Mouse (Mus musculus): ENCODE data around the gene Srpk2. TPM values are rescaled to one million over a fixed set of nuclear protein-coding genes. Genes with fewer than 3 reads are reported as not detected.
A peak's percentile ranks its signal among the peaks of the same experiment; 100 is the strongest.
"Not testable (repeated sequence)": the region's sequence is repeated elsewhere in the genome, so short reads cannot be mapped to it uniquely, and the experiment has no call there.

Srpk2 gene
- 48.5 and 57.1 TPM in 2 replicates for polyA plus RNA-seq (2016; fragmentation: Nextera tagmentation; extraction: Ambion mirVana)

GRCm38 (mm10) chr5:23684517-23684916, at the start of gene Srpk2:
Srpk2 (minus strand) TSS chr5:23684617.
- H3K36me3 ChIP-seq (replicated peaks): no peaks in the 10 kb centered on the region
- no peak within 1 kb of the TSS for H3K27ac ChIP-seq (replicated peaks)
- no peaks in the 10 kb centered on the region for H3K27me3 ChIP-seq (replicated peaks; ENCODE audit: low read depth, poor library complexity, severe bottlenecking)
- 72% methylated on average over 1 of the region's 1 CpGs for WGBS
- H3K4me3 ChIP-seq: no peak within 1 kb of the TSS
- no peaks in the 10 kb centered on the region for H3K9me3 ChIP-seq
- DNase-seq (ENCODE audit: low spot score): no peak
- no peaks in the 10 kb centered on the region for H3K4me1 ChIP-seq

- DNase-seq (ENCODE audit: low spot score): no peak
- Histone ChIP-seq H3K9me3 (peaks cover 8% of the 10 kb centered on the region; the same call in 1 of the 2 replicates), H3K36me3 (replicated peaks) (no peaks in the 10 kb centered on the region), H3K27ac (replicated peaks) (no peak overlapping the region), H3K4me1 (no peaks in the 10 kb centered on the region), H3K27me3 (replicated peaks; ENCODE audit: low read depth, poor library complexity, severe bottlenecking) (no peaks in the 10 kb centered on the region), H3K4me3 (no peak overlapping the region)
- 92% methylated on average over 2 of the region's 2 CpGs for WGBS
These were observed 37.5 kb upstream of the Srpk2 start for GRCm38 (mm10) chr5:23721956-23722355.

GRCm38 (mm10) chr5:23718881-23719328, 34.5 kb upstream of the Srpk2 start:
- DNase-seq (ENCODE audit: low spot score): peak; percentile 3
- H3K4me1 ChIP-seq: no peaks in the 10 kb centered on the region

GRCm38 (mm10) chr5:23718182-23718534, 33.7 kb upstream of the Srpk2 start:
- no peak for DNase-seq (ENCODE audit: low spot score)
- Histone ChIP-seq H3K9me3 (no peaks in the 10 kb centered on the region), H3K36me3 (replicated peaks) (no peaks in the 10 kb centered on the region), H3K27ac (replicated peaks) (no peak overlapping the region), H3K27me3 (replicated peaks; ENCODE audit: low read depth, poor library complexity, severe bottlenecking) (no peaks in the 10 kb centered on the region), H3K4me1 (no peaks in the 10 kb centered on the region; the same call in 1 of the 2 replicates), H3K4me3 (no peak overlapping the region)
- WGBS: 70% methylated on average over 1 of the region's 1 CpGs

More at GRCm38 (mm10) chr5:23718881-23719328, 34.5 kb upstream of the Srpk2 start:
- H3K9me3 ChIP-seq: 0 out of 2 replicates have a peak, but pooled peaks cover 3% of the 10 kb centered on the region
- H3K36me3 ChIP-seq (replicated peaks): no peaks in the 10 kb centered on the region
- 72% methylated on average over 4 of the region's 4 CpGs for WGBS
- H3K27me3 ChIP-seq (replicated peaks; ENCODE audit: low read depth, poor library complexity, severe bottlenecking): no peaks in the 10 kb centered on the region
- H3K27ac ChIP-seq (replicated peaks): no peak overlapping the region
- no peak overlapping the region for H3K4me3 ChIP-seq

GRCm38 (mm10) chr5:23717469-23718181, 33.2 kb upstream of the Srpk2 start:
- H3K27me3 ChIP-seq (replicated peaks; ENCODE audit: low read depth, poor library complexity, severe bottlenecking): no peaks in the 10 kb centered on the region
- no peak overlapping the region for H3K27ac ChIP-seq (replicated peaks)
- 77% methylated on average over 3 of the region's 3 CpGs for WGBS
- no peaks in the 10 kb centered on the region for H3K36me3 ChIP-seq (replicated peaks)
- H3K9me3 ChIP-seq: no peaks in the 10 kb centered on the region
- H3K4me1 ChIP-seq: no peaks in the 10 kb centered on the region; the same call in 1 of the 2 replicates
- no peak overlapping the region for H3K4me3 ChIP-seq
- DNase-seq (ENCODE audit: low spot score): no peak

GRCm38 (mm10) chr5:23713401-23714335, 29.3 kb upstream of the Srpk2 start:
- Histone ChIP-seq H3K4me1 (no peaks in the 10 kb centered on the region; the same call in 1 of the 2 replicates), H3K27me3 (replicated peaks; ENCODE audit: low read depth, poor library complexity, severe bottlenecking) (no peaks in the 10 kb centered on the region), H3K36me3 (replicated peaks) (peaks cover 26% of the 10 kb centered on the region), H3K9me3 (peaks cover 23% of the 10 kb centered on the region), H3K27ac (replicated peaks) (peak overlapping the region; percentile 93; the same call in 1 of the 2 replicates), H3K4me3 (no peak overlapping the region)
- DNase-seq (ENCODE audit: low spot score): peak; percentile 6
- 90% methylated on average over 8 of the region's 8 CpGs for WGBS

- Histone ChIP-seq H3K36me3 (replicated peaks) (peaks cover 39% of the 10 kb centered on the region), H3K4me3 (peak overlapping the region; percentile 79), H3K27me3 (replicated peaks; ENCODE audit: low read depth, poor library complexity, severe bottlenecking) (no peaks in the 10 kb centered on the region), H3K27ac (replicated peaks) (peak overlapping the region; percentile 93), H3K4me1 (no peaks in the 10 kb centered on the region; the same call in 1 of the 2 replicates), H3K9me3 (peaks cover 34% of the 10 kb centered on the region)
- DNase-seq (ENCODE audit: low spot score): peak; percentile 86
- WGBS: 6% methylated on average over 60 of the region's 60 CpGs
These were observed 27.9 kb upstream of the Srpk2 start for GRCm38 (mm10) chr5:23712130-23713001.

- peaks cover 46% of the 10 kb centered on the region for H3K36me3 ChIP-seq (replicated peaks)
- peaks cover 41% of the 10 kb centered on the region for H3K9me3 ChIP-seq
- H3K4me3 ChIP-seq: peak overlapping the region; percentile 79
- WGBS: 70% methylated on average over 6 of the region's 6 CpGs
- H3K4me1 ChIP-seq; DNase-seq (ENCODE audit: low spot score); H3K27me3 ChIP-seq (replicated peaks; ENCODE audit: low read depth, poor library complexity, severe bottlenecking): not testable (repeated sequence)
- H3K27ac ChIP-seq (replicated peaks): peak overlapping the region; percentile 93
These were observed 27.3 kb upstream of the Srpk2 start for GRCm38 (mm10) chr5:23711671-23712129.

GRCm38 (mm10) chr5:23711244-23711643, 26.8 kb upstream of the Srpk2 start:
- Histone ChIP-seq H3K4me3 (peak overlapping the region; percentile 79; the same call in 1 of the 2 replicates), H3K27me3 (replicated peaks; ENCODE audit: low read depth, poor library complexity, severe bottlenecking) (no peaks in the 10 kb centered on the region), H3K9me3 (peaks cover 45% of the 10 kb centered on the region), H3K27ac (replicated peaks) (no peak overlapping the region), H3K4me1 (no peaks in the 10 kb centered on the region; the same call in 1 of the 2 replicates), H3K36me3 (replicated peaks) (peaks cover 50% of the 10 kb centered on the region)
- no peak for DNase-seq (ENCODE audit: low spot score)
- 99% methylated on average over 4 of the region's 4 CpGs for WGBS

GRCm38 (mm10) chr5:23709661-23710060, 25.2 kb upstream of the Srpk2 start:
- Histone ChIP-seq H3K36me3 (replicated peaks) (peaks cover 63% of the 10 kb centered on the region), H3K9me3 (peaks cover 49% of the 10 kb centered on the region), H3K27me3 (replicated peaks; ENCODE audit: low read depth, poor library complexity, severe bottlenecking) (no peaks in the 10 kb centered on the region), H3K4me1 (no peaks in the 10 kb centered on the region; the same call in 1 of the 2 replicates), H3K27ac (replicated peaks) (no peak overlapping the region), H3K4me3 (no peak overlapping the region)
- no peak for DNase-seq (ENCODE audit: low spot score)
- 98% methylated on average over 1 of the region's 1 CpGs for WGBS

- H3K4me3 ChIP-seq; H3K27me3 ChIP-seq (replicated peaks; ENCODE audit: low read depth, poor library complexity, severe bottlenecking); H3K27ac ChIP-seq (replicated peaks); DNase-seq (ENCODE audit: low spot score); H3K4me1 ChIP-seq: not testable (repeated sequence)
- Histone ChIP-seq H3K9me3 (peaks cover 74% of the 10 kb centered on the region), H3K36me3 (replicated peaks) (peaks cover 89% of the 10 kb centered on the region)
- 98% methylated on average over 34 of the region's 34 CpGs for WGBS
These were observed 22.5 kb upstream of the Srpk2 start for GRCm38 (mm10) chr5:23706601-23707597.

Data from embryonic facial prominence, embryonic 10.5 days (tissue).